Mouse (Mus musculus): Measurements from ENCODE around the gene Kcnj3.
"Not testable (repeated sequence)": the region's sequence is repeated elsewhere in the genome, so short reads cannot be mapped to it uniquely, and the experiment has no call there.

The Kcnj3 gene

GRCm38 (mm10) chr2:55435721-55436260 is at the start of gene Kcnj3:
Gene Kcnj3, plus strand, starts transcription at chr2:55435970.
- no peak for DNase-seq (ENCODE audit: low spot score in 2 of 2)

GRCm38 (mm10) chr2:55390330-55390989 is 45.3 kb upstream of the Kcnj3 start:
- DNase-seq (ENCODE audit: low spot score in 2 of 2), result no peak

- no peak for DNase-seq (ENCODE audit: low spot score in 2 of 2)
These were observed 30.5 kb upstream of the Kcnj3 start for GRCm38 (mm10) chr2:55405307-55405706.

DNA sequence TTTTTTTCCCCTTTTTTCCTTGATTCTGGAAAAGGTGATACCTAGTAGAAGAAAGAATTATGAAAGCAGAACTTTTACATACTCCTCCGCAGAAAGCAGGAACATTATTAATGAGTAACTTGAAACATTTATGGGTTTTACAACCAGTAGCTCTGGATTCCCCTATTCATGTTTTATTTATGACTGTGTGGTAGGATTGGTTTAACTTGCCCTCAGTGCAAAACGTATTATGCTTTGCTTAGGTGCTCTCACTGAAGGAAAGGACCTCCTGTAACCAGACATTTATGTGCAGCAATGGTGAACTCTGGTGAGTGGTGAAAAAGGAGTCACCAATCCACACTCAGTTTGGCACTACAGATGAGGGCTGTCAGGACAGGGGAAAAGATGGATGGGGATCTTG is 8.1 kb upstream of the Kcnj3 start:
- no peak for DNase-seq (ENCODE audit: low spot score in 2 of 2)

DNA sequence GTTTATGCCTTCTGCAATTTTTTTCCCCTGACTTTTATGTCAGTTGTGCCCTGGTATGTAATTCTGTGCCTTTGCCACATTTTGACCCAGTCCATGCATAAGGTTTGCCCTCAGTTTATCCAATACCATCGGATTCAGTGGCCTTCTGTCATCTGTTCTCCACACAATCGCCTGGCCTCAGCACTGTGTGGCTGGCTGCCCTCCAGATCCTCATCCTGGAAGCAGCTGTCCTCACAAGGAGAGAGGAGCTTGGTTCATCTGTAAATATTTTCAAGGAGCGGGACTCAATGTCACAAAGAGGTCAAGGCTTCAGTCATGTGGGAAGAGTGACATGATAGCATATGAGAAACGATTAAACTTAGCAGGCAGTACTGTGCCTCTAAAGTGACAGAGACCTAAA is 3.7 kb upstream of the Kcnj3 start:
- DNase-seq (ENCODE audit: low spot score in 2 of 2), result no peak

- DNase-seq (ENCODE audit: low spot score in 2 of 2), result no peak
These were observed 664 bp downstream of the Kcnj3 start for GRCm38 (mm10) chr2:55436261-55437006.

GRCm38 (mm10) chr2:55437007-55437949 is 1.5 kb downstream of the Kcnj3 start:
- DNase-seq (ENCODE audit: low spot score in 2 of 2), result no peak

GRCm38 (mm10) chr2:55437977-55438376 is 2.2 kb downstream of the Kcnj3 start:
- DNase-seq (ENCODE audit: low spot score in 2 of 2), result no peak

- no peak for DNase-seq (ENCODE audit: low spot score in 2 of 2)
These were observed 3.4 kb downstream of the Kcnj3 start for GRCm38 (mm10) chr2:55439211-55439610.

- no peak for DNase-seq (ENCODE audit: low spot score in 2 of 2)
These were observed 6.2 kb downstream of the Kcnj3 start for GRCm38 (mm10) chr2:55442006-55442405.

DNA sequence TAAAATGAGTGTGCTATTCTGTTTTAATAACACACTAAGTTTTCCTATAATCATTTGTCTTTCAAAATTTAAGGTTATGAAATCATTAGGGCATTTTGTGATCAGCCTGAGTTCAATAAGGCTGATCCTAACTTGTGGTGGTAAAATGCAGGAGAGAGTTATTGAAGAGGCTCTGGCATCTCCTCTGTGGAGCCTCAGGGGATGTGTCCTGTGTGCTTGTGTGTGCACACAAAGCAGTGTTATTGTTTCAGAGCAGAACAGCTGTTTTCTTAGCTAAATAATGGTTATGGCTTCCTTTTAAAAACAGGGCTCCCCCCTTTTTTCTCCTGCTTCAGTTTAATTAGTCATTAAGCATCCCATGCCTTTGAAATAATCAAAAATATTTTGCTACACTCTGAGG is 11.5 kb downstream of the Kcnj3 start:
- no peak for DNase-seq (ENCODE audit: low spot score in 2 of 2)

- no peak for DNase-seq (ENCODE audit: low spot score in 2 of 2)
These were observed 15.0 kb downstream of the Kcnj3 start for GRCm38 (mm10) chr2:55450774-55451173.

GRCm38 (mm10) chr2:55459195-55459594 is 23.4 kb downstream of the Kcnj3 start:
- no peak for DNase-seq (ENCODE audit: low spot score in 2 of 2)

DNA sequence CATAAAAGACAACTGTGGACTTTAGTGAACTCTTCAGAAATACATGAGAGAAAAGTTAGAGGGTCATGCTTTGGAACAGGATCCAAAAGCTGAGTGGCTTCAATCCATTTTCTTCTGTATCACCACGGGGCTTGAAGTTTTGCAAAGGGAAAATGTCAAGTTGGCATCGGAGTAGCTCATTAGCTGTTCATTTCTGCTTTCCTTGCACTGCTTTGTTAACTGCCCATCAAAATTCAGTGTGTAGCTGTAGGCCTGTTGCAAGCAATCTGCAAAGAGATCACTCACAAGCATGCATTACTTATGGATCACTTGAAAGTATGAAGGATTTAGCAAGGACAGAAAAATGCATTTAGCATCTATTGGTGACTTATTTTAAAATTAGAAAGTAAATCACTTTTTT is 33.4 kb downstream of the Kcnj3 start:
- DNase-seq (ENCODE audit: low spot score in 2 of 2), result no peak

DNA sequence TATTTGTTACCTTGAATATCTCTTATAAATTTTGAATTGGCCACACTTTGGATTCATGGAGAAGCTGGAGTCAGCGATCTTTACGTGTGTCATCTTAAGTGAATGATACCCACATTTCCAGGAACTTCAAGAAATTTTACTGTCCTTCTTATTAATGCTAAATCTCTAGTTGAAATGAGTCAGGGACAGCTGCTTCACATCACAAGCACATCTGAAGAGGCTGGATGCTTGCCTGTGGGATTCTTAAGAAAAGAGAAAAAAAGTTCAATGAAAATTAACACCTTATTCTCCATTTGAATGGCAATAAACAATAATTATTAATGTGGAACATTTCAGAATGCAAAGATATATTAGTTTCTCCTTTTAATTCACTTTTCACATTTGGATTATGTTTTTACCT is 34.2 kb downstream of the Kcnj3 start:
- no peak for DNase-seq (ENCODE audit: low spot score in 2 of 2)

DNA sequence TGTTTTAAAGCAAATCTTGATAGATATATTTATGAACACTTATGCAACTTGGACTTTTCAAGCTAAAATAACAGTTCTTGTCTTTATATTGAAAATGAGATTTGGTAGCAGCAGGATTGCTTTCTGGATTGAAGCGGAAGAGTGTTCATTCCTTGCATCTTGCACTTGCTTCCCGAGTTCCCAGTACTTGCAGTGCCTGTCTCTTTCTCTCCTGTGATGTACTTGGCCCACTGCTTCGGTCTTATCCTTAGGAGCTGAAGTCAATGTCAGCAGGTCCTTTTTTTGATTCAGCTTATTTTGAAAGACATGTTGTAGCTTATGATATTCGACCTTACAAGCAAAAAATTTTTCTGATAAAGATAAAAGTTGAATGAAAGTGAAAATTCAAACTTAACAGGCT is 43.7 kb downstream of the Kcnj3 start:
- DNase-seq (ENCODE audit: low spot score in 2 of 2), result no peak

DNA sequence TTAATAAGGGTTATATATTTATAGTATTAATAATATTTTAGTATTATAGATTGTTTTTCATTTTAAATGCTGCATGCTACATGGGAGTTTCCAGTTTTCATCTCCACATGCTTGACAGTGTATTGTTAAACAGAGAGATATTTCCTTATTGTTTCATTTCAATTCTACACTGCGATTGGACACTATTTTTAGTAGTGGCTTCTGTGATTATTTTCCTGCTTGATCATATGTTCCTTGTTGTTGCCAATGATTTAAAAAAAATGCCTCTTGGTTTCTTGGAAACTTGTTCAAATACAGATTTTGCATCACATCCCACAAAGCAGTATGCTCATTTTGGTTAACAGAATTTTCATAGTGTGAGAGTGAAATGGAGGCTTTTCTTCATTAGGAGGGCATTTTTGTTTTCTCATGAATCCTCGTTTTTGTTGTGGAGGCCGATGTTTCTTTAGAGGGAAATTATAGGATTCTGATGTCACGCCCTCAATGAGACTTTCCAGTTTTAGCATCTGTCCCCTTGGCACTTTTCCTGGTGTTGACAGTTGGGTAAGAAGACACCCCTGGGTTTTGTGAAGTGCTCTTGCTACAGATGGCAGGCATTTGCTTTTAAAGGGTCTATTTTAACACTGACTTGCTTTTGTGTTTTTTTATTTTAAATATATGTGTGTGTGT is 44.3 kb downstream of the Kcnj3 start:
- no peak for DNase-seq (ENCODE audit: low spot score in 2 of 2)

DNA sequence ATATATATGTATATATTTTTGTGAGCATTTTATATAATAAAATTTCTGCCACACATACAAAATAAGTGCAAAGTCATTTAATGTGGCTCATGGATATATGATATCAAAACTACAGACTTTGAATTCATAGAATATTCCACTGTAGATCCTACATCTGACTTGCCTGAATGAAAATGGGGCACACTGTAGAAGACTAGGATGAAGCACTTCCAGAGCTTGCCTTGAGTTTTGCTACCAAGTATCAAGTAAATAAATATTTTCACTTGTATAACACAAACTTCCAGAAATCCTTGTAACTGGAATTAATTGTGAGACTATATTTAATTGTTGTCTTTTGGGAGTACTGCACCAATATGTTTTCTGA is 44.8 kb downstream of the Kcnj3 start:
- DNase-seq (ENCODE audit: low spot score in 2 of 2), result no peak

DNA sequence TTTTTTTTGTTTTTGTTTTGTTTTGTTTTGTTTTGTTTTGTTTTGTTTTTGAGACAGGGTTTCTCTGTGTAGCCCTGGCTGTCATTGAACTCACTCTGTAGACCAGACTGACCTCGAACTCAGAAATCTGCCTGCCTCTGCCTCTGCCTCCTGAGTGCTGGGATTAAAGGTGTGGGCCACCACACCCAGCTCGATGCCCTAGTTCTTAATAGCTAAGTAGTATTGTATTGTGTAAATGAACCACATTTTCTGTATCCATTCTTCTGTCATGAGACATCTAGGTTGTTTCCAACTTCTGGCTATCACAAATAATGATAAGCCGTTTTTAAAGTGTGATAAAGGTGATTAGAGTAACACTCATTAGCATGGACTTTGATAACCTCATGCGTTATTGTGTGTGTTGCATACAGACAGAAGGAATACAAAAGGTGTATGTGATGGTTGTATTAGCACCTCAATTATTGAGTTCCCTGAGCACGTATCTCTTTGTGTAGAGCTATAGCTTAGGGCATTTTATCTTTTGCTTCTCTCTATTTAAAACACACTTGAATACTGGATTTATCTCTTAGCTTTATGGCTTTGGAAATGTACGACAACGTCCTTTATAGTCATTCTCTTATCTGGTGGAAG is 49.8 kb downstream of the Kcnj3 start:
- not testable (repeated sequence) for DNase-seq (ENCODE audit: low spot score in 2 of 2)

DNA sequence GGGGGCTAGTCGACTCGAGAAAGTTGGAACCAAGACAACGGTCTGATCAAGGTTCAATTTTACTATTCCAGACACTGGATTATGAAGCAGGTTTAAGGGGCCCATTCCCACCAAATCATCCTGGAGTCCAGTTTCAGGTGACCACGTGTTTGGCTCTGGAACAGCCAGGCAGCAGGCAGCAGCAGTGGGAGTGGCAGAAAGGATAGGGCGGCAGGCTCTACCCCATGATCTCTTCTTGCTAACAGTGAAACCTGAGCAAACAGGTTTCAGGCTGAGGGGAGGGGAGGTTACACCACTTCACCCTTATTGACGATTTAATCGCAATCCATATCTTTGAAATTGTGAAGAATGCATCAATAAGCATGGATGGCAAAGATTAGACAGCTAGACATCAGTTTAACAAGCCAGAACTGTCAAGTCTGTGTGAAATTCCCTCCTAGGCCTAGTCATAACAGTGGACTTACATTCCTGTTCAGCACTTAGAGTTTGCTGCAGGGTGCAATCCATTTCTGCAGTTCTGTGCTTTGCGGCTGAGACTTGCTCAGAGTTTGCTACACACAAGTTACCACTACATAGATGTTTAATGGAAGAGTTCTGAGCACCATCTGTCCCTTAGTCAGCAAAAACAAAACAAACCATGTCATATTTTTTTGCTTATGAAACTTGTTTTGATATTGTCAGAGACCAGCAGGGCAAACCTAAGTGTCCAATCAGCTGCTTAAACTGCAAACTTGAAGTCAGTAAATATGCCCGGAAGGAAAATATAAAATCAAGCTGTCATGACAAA is 67.8 kb downstream of the Kcnj3 start:
- no peak for DNase-seq (ENCODE audit: low spot score in 2 of 2)
